Mouse (Mus musculus): Measurements from ENCODE around the gene Aoc3.

- TF ChIP-seq POLR2A (IDR thresholded peaks at IDR 0.05; ENCODE audit: low read depth, low read length) = no peak
- no peak for TF ChIP-seq CTCF (IDR thresholded peaks at IDR 0.05; ENCODE audit: extremely low read depth, insufficient read length, insufficient replicate concordance, low read depth, low read length)
Measured at GRCm38 (mm10) chr11:101282896-101283295, 47.5 kb upstream of the Aoc3 start.
